Mouse (Mus musculus) heart, embryonic 11.5 days (tissue): Measurements from ENCODE around the gene Med13l. TPM values are rescaled to one million over a fixed set of nuclear protein-coding genes. Genes with fewer than 3 reads are reported as not detected.

Experiments used
- ATAC-seq: fragments of 200-750 bp; cut with Nextera tagmentation; replicated peaks from 2 replicates; pipeline ENCODE4 v1.8.0; 2017; ENCODE audit warnings: moderate library complexity; ENCODE audit not compliant: insufficient number of reproducible peaks, low FRiP score, low TSS enrichment
- H3K27ac ChIP-seq: fragments of 300-500 bp; sonication (generic); 2 replicates; pipeline ENCODE4 v1.5.1; 2014; ENCODE audit warnings: mild to moderate bottlenecking, low read depth, low read length
- H3K27me3 ChIP-seq: fragments of 300-500 bp; sonication (generic); 2 replicates; pipeline ENCODE4 v1.6.1; 2014; ENCODE audit warnings: mild to moderate bottlenecking, low read length, mixed read lengths; ENCODE audit not compliant: control insufficient read depth, insufficient read depth
- H3K36me3 ChIP-seq: fragments of 300-500 bp; sonication (generic); 2 replicates; pipeline ENCODE4 v1.6.1; 2014; ENCODE audit warnings: mild to moderate bottlenecking, low read length, moderate library complexity, mixed read lengths; ENCODE audit not compliant: control insufficient read depth, insufficient read depth
- H3K4me1 ChIP-seq: fragments of 300-500 bp; sonication (generic); 2 replicates; pipeline ENCODE4 v1.6.1; 2014; ENCODE audit warnings: low read length; ENCODE audit not compliant: control insufficient read depth, insufficient read depth
- H3K4me2 ChIP-seq: fragments of 300-500 bp; sonication (generic); 2 replicates; pipeline ENCODE4 v1.6.1; 2014; ENCODE audit warnings: mild to moderate bottlenecking, moderate library complexity
- H3K4me3 ChIP-seq: fragments of 300-500 bp; sonication (generic); 2 replicates; pipeline ENCODE4 v1.5.1; 2014; ENCODE audit warnings: low read depth, low read length
- H3K9ac ChIP-seq: fragments of 300-500 bp; sonication (generic); 2 replicates; pipeline ENCODE4 v1.6.1; 2014; ENCODE audit warnings: mild to moderate bottlenecking, low read depth, low read length, moderate library complexity
- H3K9me3 ChIP-seq: fragments of 300-500 bp; sonication (generic); replicated peaks from 2 replicates; pipeline ENCODE4 v1.6.1; 2016; ENCODE audit warnings: low read length; ENCODE audit not compliant: control insufficient read depth
- WGBS: fragments of 180-500 bp; shearing (Covaris S2); extraction: QIAGEN DNeasy Blood & Tissue Kit; methylation state at CpG from one replicate; pipeline ENCODE4 v1.1.7; 2014; ENCODE audit not compliant: insufficient replicate concordance; 5-methylcytosine and 5-hydroxymethylcytosine counted together
- polyA plus RNA-seq: library from polyadenylated mRNA; unstranded; fragments of >200 nt; fragmentation: Nextera tagmentation; extraction: Ambion mirVana; gene quantifications from 2 replicates; pipeline ENCODE4 v1.2.1, GENCODE M21; 2014

The Med13l gene
- polyA plus RNA-seq, 1 experiment from 2014 or later: 9.7 TPM

DNA sequence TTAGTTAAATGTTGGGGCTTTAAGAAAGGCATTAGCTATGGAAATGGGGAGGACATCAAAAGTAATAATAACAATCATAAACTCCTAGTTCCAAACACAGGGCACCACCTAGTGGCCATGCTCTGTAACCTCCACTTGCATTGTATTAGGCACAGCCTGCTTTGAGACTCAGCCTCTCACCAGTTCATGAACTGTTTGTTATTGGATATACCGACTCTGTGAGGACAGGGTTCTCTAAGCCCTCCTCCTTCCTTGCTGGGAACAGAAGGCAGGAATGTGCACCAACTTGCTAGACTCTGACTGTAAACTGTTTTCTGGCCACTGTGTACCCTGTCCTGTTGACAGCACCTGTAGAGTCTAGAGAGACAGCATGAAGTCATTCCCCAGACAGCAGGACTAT lies 177.1 kb downstream of the Med13l start:
- Histone ChIP-seq H3K27ac (no peak overlapping the region), H3K4me3 (no peak overlapping the region), H3K9ac (no peak overlapping the region), H3K9me3 (0 out of 2 replicates have a peak, but pooled peaks cover 3% of the 10 kb centered on the region), H3K4me2 (no peak overlapping the region), H3K4me1 (no peaks in the 10 kb centered on the region), H3K36me3 (peaks cover 31% of the 10 kb centered on the region), H3K27me3 (no peaks in the 10 kb centered on the region)
- 40% methylated on average over 1 of the region's 1 CpGs for WGBS
- ATAC-seq: no peak

DNA sequence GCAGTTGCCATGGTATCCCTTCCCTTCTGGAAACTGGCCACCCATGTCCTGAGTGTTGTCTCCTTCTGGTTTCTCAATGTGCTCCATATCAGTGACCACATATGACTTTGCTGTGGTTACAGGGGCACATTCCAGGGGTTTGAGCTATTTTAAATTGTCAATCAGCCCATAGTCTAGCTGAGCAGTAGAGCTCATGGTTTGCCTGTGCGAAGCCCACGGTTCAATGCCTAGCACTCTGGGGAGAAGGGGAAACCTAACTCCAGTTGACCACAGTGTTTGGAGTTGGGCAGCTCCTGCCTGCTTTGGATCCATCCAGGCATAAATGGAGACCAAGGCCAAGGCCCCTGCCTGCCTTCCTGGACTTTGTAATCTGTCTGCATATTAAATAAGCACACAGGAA lies 182.6 kb downstream of the Med13l start:
- ATAC-seq: no peak
- H3K9ac ChIP-seq: no peak overlapping the region
- H3K9me3 ChIP-seq: 0 out of 2 replicates have a peak, but pooled peaks cover 3% of the 10 kb centered on the region
- H3K4me2 ChIP-seq: no peak overlapping the region
- WGBS: 78% methylated on average over 2 of the region's 2 CpGs
- H3K4me1 ChIP-seq: no peaks in the 10 kb centered on the region
- H3K4me3 ChIP-seq: no peak overlapping the region
- H3K36me3 ChIP-seq: peaks cover 40% of the 10 kb centered on the region
- no peaks in the 10 kb centered on the region for H3K27me3 ChIP-seq
- H3K27ac ChIP-seq: no peak overlapping the region

DNA sequence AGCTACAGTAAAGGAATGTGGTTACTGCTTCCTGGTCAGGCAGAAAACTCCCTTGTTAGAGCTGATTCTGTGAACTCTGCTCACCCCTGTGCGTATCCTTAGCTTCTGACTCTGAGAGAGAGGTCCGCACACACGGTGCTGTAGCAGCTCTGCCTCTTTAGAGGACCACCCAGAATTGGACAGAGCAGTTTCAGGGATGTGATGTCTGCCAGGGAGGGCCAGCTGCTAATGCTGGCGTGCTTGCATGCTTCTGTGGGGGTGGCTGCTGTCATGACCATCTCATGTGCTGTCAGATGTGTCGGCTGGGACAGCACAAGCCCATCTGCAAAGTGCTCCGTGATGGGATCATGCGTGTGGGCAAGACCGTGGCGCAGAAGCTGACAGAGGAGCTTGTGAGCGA lies 186.5 kb downstream of the Med13l start:
- H3K4me3 ChIP-seq: no peak overlapping the region
- 89% methylated on average over 10 of the region's 10 CpGs for WGBS
- H3K9me3 ChIP-seq: no peaks in the 10 kb centered on the region
- H3K9ac ChIP-seq: no peak overlapping the region
- H3K27me3 ChIP-seq: no peaks in the 10 kb centered on the region
- H3K36me3 ChIP-seq: peaks cover 31% of the 10 kb centered on the region
- no peak overlapping the region for H3K27ac ChIP-seq
- ATAC-seq: no peak
- H3K4me1 ChIP-seq: no peaks in the 10 kb centered on the region
- H3K4me2 ChIP-seq: no peak overlapping the region

DNA sequence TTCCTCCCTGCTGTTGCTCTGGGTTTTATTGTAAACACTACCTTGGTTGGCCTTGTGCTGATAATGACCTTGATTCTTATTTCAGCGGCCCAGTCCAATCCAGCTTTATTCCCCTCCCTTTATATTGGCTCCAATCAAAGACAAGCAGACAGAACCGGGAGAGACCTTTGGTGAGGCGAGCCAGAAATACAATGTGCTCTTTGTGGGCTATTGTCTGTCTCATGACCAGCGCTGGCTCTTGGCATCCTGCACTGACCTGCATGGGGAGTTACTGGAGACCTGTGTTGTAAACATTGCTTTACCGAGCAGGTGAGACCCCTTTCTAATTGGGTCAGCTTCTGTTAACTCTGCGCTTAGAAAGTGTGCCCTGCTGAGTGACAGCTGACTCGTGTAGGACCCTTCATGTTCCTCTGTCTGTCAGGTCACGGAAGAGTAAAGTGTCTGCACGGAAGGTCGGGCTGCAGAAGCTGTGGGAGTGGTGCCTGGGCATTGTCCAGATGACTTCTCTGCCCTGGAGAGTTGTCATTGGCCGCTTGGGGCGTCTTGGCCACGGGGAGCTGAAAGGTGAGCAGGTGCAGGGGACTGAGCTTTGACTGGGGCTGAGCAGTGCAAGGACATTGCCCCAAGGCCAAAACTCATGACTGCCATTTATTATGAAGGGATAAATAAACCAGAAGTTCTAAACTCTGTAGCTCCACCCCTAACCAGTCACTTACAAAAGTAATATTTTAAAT lies 191.1 kb downstream of the Med13l start:
- Histone ChIP-seq H3K4me1 (no peaks in the 10 kb centered on the region), H3K27ac (no peak overlapping the region), H3K9me3 (no peaks in the 10 kb centered on the region), H3K9ac (no peak overlapping the region), H3K4me3 (no peak overlapping the region), H3K27me3 (no peaks in the 10 kb centered on the region), H3K4me2 (no peak overlapping the region), H3K36me3 (peaks cover 24% of the 10 kb centered on the region)
- ATAC-seq: no peak
- 78% methylated on average over 13 of the region's 13 CpGs for WGBS

DNA sequence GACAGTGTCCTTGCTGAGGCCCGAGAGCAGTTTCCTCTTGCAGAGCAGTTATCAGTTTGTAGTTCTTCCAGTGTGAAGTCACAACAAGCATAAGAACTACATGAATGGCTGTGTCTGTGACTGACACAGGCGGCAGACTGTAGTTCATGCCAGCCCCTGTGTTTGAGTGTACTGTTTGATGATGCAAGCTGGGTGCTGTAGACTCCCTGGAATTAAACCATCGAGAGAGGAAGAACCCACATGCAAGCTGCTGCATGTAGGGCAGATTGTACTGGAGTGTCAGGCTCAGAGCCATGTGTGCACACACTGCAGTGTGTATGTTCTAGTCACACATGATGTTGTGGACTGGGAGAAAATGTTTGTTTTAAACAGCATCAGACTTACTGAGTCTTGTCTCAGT lies 192.4 kb downstream of the Med13l start:
- Histone ChIP-seq H3K9ac (no peak overlapping the region), H3K4me1 (peaks cover 4% of the 10 kb centered on the region), H3K9me3 (no peaks in the 10 kb centered on the region), H3K27ac (no peak overlapping the region), H3K4me3 (no peak overlapping the region), H3K4me2 (no peak overlapping the region), H3K36me3 (peaks cover 21% of the 10 kb centered on the region), H3K27me3 (no peaks in the 10 kb centered on the region)
- ATAC-seq: no peak
- 83% methylated on average over 3 of the region's 3 CpGs for WGBS

DNA sequence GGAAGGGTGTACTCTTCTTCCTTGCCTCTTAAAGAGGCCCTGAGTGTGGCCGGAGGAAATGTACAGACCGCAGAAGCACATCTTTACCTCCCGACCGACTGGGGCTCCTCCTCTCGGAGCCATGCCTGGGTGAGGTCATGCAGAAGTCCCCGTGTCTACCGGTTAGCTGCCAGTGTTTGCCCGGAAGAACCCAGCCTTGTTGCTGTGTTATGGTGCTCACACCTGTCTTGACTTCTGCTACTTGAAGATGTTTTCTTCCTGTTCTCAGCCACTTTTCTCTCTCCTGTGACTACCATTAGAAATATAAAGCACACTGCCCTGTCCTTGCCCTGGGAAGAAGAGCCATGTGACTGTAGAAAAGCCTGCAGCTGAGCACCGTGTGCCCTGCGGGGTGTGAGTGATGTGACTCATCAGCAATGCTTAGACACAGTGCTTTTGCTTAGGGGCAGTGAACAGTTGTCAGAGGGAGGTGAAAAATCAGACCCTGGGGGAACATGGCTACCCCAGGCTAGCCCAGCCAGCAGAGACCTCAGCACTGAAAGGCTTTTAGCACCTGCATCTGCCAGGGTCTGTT lies 193.1 kb downstream of the Med13l start:
- 81% methylated on average over 10 of the region's 10 CpGs for WGBS
- Histone ChIP-seq H3K27me3 (no peaks in the 10 kb centered on the region), H3K9ac (no peak overlapping the region), H3K4me2 (no peak overlapping the region), H3K9me3 (no peaks in the 10 kb centered on the region), H3K36me3 (peaks cover 24% of the 10 kb centered on the region), H3K4me3 (no peak overlapping the region), H3K27ac (no peak overlapping the region), H3K4me1 (peaks cover 7% of the 10 kb centered on the region)
- no peak for ATAC-seq

DNA sequence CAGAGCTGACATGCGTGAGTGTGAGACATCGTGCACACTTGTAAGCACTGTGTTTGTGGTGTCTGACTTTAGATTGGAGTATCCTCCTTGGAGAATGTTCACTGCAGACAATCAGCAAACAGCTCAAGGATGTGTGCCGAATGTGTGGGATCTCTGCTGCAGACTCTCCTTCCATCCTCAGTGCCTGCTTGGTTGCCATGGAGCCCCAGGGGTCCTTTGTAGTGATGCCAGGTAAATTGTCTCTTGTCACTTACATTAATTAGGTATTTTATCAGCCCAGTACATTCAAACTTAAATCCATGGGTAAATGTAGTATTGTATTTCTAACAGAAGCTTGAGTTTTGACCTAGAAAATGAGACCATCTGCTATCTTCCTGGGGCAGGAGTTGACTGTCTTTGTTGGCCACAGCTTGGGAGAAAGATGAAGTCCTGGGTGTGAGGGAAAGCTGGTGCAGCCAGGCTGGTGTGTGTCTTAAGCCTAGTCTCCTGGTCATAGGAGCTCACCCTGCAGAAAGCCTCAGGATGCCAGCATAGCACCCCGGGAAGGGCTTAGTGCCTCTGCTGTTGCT lies 193.8 kb downstream of the Med13l start:
- H3K27me3 ChIP-seq: no peaks in the 10 kb centered on the region
- H3K36me3 ChIP-seq: peaks cover 27% of the 10 kb centered on the region
- H3K27ac ChIP-seq: no peak overlapping the region
- 86% methylated on average over 4 of the region's 4 CpGs for WGBS
- H3K9me3 ChIP-seq: no peaks in the 10 kb centered on the region
- H3K9ac ChIP-seq: no peak overlapping the region
- H3K4me2 ChIP-seq: no peak overlapping the region
- H3K4me3 ChIP-seq: no peak overlapping the region
- ATAC-seq: no peak
- H3K4me1 ChIP-seq: peaks cover 7% of the 10 kb centered on the region

DNA sequence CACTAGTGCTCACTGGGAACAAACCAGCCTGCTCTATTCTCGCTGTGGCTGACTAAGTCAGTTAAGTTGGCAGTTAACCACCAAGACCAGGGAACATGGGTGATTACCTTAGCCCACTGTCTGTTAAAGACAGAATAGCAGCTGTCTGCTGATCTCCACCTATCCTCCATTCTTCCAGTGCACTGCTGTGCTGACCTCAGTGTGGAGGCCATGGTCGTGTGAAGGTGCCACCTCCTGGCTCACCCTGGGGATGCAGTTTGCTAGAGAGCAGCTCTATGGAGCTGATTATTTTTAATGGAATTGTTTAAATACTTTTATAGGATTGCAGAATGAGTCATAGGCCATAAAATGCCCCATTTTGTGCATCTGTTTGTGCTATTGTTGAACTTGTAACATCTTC lies 195.6 kb downstream of the Med13l start:
- WGBS: 60% methylated on average over 2 of the region's 2 CpGs
- H3K9ac ChIP-seq: no peak overlapping the region
- no peaks in the 10 kb centered on the region for H3K9me3 ChIP-seq
- no peak overlapping the region for H3K4me2 ChIP-seq
- peaks cover 29% of the 10 kb centered on the region; the same call in 1 of the 2 replicates for H3K36me3 ChIP-seq
- no peaks in the 10 kb centered on the region for H3K27me3 ChIP-seq
- no peak overlapping the region for H3K4me3 ChIP-seq
- no peak overlapping the region for H3K27ac ChIP-seq
- peaks cover 7% of the 10 kb centered on the region for H3K4me1 ChIP-seq
- no peak for ATAC-seq
